Comparison of ENCODE assay signal across 7 mouse cellular contexts in the genomic region with DNA sequence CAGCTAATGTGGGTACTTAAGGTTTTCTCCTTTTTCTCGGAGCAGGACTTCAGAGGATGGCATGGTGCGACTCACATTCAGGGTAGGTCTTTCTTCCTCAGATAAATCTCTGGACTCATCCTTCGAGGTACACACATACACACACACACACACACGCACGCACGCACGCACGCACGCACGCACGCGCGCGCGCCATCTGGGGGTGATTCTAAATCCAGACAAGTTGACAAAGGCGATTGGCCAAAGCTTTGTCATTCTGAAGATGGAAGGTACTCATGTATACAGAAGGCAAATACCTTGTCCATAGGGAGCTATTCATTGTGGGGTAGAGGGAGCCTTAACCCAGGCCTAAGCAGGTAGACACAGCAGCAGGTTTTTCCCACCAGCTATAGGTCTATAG.
A peak's percentile ranks its signal among the peaks of the same experiment; 100 is the strongest.
DNase-seq lines count a peak whose midpoint lies in the region; ATAC-seq and TF ChIP-seq lines count a peak whose summit lies in the region.

No protein-coding gene starts in this region.

- intact Hi-C loops in left cerebral cortex, postnatal 4 days (cut with DNase I), result loop anchor here (10.0 kb wide), 1 partner anchor 121 kb away; the partner anchor contains the start of gene Cpeb2

- H3K4me3 ChIP-seq in lung, postnatal 0 days (ENCODE audit: low read depth, low read length), result no peak overlapping the region
- H3K4me3 ChIP-seq in embryonic fibroblast, embryonic 13.5 days (ENCODE audit: insufficient read depth, low read length), result no peak overlapping the region
- H3K4me3 ChIP-seq in limb, embryonic 14.5 days (replicated peaks; ENCODE audit: low read length), result no peak overlapping the region
- H3K4me3 ChIP-seq in stomach, embryonic 15.5 days (replicated peaks), result no peak overlapping the region

- no peak overlapping the region for H3K9ac ChIP-seq in lung, postnatal 0 days (replicated peaks; ENCODE audit: low read depth)
- H3K9ac ChIP-seq in limb, embryonic 14.5 days (ENCODE audit: low read depth, low read length, severe bottlenecking), result no peak overlapping the region
- H3K9ac ChIP-seq in stomach, embryonic 15.5 days, result no peak overlapping the region

- TF ChIP-seq CTCF in lung, postnatal 0 days (IDR thresholded peaks at IDR 0.05), result peak; percentile 29
- TF ChIP-seq CTCF in embryonic fibroblast, embryonic 13.5 days (IDR thresholded peaks at IDR 0.05; ENCODE audit: borderline replicate concordance, insufficient read depth, low read length), result no peak

- H3K36me3 ChIP-seq in lung, postnatal 0 days (ENCODE audit: insufficient read depth, low read length), result no peaks in the 10 kb centered on the region
- no peaks in the 10 kb centered on the region for H3K36me3 ChIP-seq in limb, embryonic 14.5 days (ENCODE audit: control insufficient read depth, insufficient read depth, low read length)
- H3K36me3 ChIP-seq in stomach, embryonic 15.5 days, result no peaks in the 10 kb centered on the region

- peaks cover 6% of the 10 kb centered on the region; the same call in 1 of the 2 replicates for H3K4me1 ChIP-seq in lung, postnatal 0 days (ENCODE audit: insufficient read depth, low read depth, low read length)
- peaks cover 7% of the 10 kb centered on the region for H3K4me1 ChIP-seq in embryonic fibroblast, embryonic 13.5 days (ENCODE audit: control insufficient read depth, insufficient read depth, low read length)
- H3K4me1 ChIP-seq in limb, embryonic 14.5 days (ENCODE audit: control insufficient read depth, insufficient read depth, low read length), result peaks cover 20% of the 10 kb centered on the region
- H3K4me1 ChIP-seq in stomach, embryonic 15.5 days, result peaks cover 6% of the 10 kb centered on the region

- no peaks in the 10 kb centered on the region for H3K27me3 ChIP-seq in lung, postnatal 0 days (replicated peaks; ENCODE audit: insufficient read depth, low read length)
- 0 out of 2 replicates have a peak, but pooled peaks cover 5% of the 10 kb centered on the region for H3K27me3 ChIP-seq in limb, embryonic 14.5 days (ENCODE audit: control insufficient read depth, insufficient read depth, low read length)
- no peaks in the 10 kb centered on the region for H3K27me3 ChIP-seq in stomach, embryonic 15.5 days (replicated peaks)

- no peak for ATAC-seq in lung, postnatal 0 days
- ATAC-seq in limb, embryonic 14.5 days (ENCODE audit: low FRiP score, low read depth), result no peak
- ATAC-seq in stomach, embryonic 15.5 days (ENCODE audit: insufficient read depth, low FRiP score, low read depth), result no peak

- TF ChIP-seq POLR2A in embryonic fibroblast, embryonic 13.5 days (IDR thresholded peaks at IDR 0.05; ENCODE audit: low read depth, low read length), result no peak
- TF ChIP-seq POLR2A in limb, embryonic 14.5 days (IDR thresholded peaks at IDR 0.05; ENCODE audit: borderline replicate concordance, extremely low read depth, insufficient read depth, insufficient read length), result no peak

- 85% methylated on average over 16 of the region's 16 CpGs for WGBS in lung, postnatal 0 days
- WGBS in limb, embryonic 14.5 days, result 85% methylated on average over 16 of the region's 16 CpGs
- WGBS in stomach, embryonic 15.5 days, result 84% methylated on average over 16 of the region's 16 CpGs

- H3K4me2 ChIP-seq in lung, postnatal 0 days (replicated peaks; ENCODE audit: low read depth, low read length), result peak overlapping the region; percentile 68; the same call in 1 of the 2 replicates
- H3K4me2 ChIP-seq in limb, embryonic 14.5 days (replicated peaks; ENCODE audit: low read depth, low read length, severe bottlenecking), result peak overlapping the region; percentile 65; the same call in 1 of the 2 replicates
- no peak overlapping the region for H3K4me2 ChIP-seq in stomach, embryonic 15.5 days

- no peaks in the 10 kb centered on the region for H3K9me3 ChIP-seq in lung, postnatal 0 days (ENCODE audit: low read length)
- H3K9me3 ChIP-seq in limb, embryonic 14.5 days (ENCODE audit: control insufficient read depth, low read length), result no peaks in the 10 kb centered on the region
- no peaks in the 10 kb centered on the region for H3K9me3 ChIP-seq in stomach, embryonic 15.5 days

- no peak for DNase-seq in lung, postnatal 0 days (ENCODE audit: low spot score)
- DNase-seq in lung, postnatal 36 days, result no peak
- no peak for DNase-seq in limb, embryonic 14.5 days (ENCODE audit: low spot score)
- no peak for DNase-seq in frontal cortex, postnatal 36 days (ENCODE audit: low spot score in 2 of 2)
- DNase-seq in left cerebral cortex, postnatal 4 days, result no peak

- no peak for TF ChIP-seq EP300 in lung, postnatal 0 days (IDR thresholded peaks at IDR 0.05)

- no peak overlapping the region for H3K27ac ChIP-seq in lung, postnatal 0 days (ENCODE audit: low read length)
- peak overlapping the region; percentile 54; the same call in 1 of the 2 replicates for H3K27ac ChIP-seq in embryonic fibroblast, embryonic 13.5 days (ENCODE audit: insufficient read depth, low read length)
- H3K27ac ChIP-seq in limb, embryonic 14.5 days (replicated peaks; ENCODE audit: low read depth, low read length), result no peak overlapping the region
- H3K27ac ChIP-seq in stomach, embryonic 15.5 days, result peak overlapping the region; percentile 71

Comparison
In these comparisons a context has a peak if more than half of its experiments do, and no peak if none do; other contexts are left out.
1. H3K27ac ChIP-seq: peak in embryonic fibroblast, embryonic 13.5 days (single experiment) and stomach, embryonic 15.5 days (single experiment); none in lung, postnatal 0 days (single experiment) and limb, embryonic 14.5 days (single experiment).